Mouse (Mus musculus): ENCODE measurements around the gene Tmem131.

DNA sequence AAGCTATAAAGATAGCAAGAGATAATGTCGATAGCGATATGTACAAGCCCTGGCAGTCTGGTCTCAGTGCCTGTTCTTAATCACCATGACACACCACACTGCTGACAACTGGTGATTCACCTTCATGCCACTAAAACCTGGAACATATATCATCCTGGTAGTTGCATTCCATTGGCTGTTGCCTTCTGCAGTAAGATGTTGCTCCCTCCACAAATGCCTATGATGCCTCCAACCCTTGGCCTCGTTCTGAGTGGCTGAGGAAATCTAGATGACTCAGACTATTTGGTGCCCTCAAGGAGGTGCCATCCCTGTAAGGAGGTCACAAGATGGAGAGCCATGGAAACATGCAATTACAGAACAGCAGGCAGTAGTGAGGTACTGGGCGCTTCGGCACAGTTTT lies 22.4 kb upstream of the Tmem131 start:
- TF ChIP-seq EP300 (IDR thresholded peaks at IDR 0.05; ENCODE audit: low read depth) = no peak
- no peak for TF ChIP-seq CTCF (IDR thresholded peaks at IDR 0.05; ENCODE audit: low read depth)
